Mouse (Mus musculus) C2C12 (cell line): ENCODE measurements around the gene Fhit. TPM values are rescaled to one million over a fixed set of nuclear protein-coding genes. Genes with fewer than 3 reads are reported as not detected.

Source experiments
- H3K27me3 ChIP-seq: one replicate; pipeline ENCODE4 v1.6.1; 2011; ENCODE audit not compliant: control insufficient read depth, insufficient read depth, insufficient read length
- H3K36me3 ChIP-seq: one replicate; pipeline ENCODE4 v1.6.1; 2011; ENCODE audit not compliant: control insufficient read depth, insufficient read depth
- H3K4me3 ChIP-seq: one replicate; pipeline ENCODE4 v1.5.1; 2011; ENCODE audit warnings: mild to moderate bottlenecking, control low read depth; ENCODE audit not compliant: poor library complexity, insufficient read depth, severe bottlenecking
- H3K79me2 ChIP-seq: one replicate; pipeline ENCODE4 v1.6.1; 2011; ENCODE audit not compliant: control insufficient read depth, insufficient read depth
- H3K79me3 ChIP-seq: one replicate; pipeline ENCODE4 v1.6.1; 2011; ENCODE audit warnings: low read depth, control low read depth
- H3ac ChIP-seq: one replicate; pipeline ENCODE3; 2011; ENCODE audit warnings: low read depth; ENCODE audit not compliant: control insufficient read depth, insufficient read length
- CEBPB ChIP-seq: IDR thresholded peaks from one replicate; pipeline ENCODE4 v1.6.1; 2011; ENCODE audit warnings: low read depth, mild to moderate bottlenecking, control low read depth, moderate library complexity
- CTCF ChIP-seq: IDR thresholded peaks from one replicate; pipeline ENCODE4 v1.5.1; 2011; ENCODE audit not compliant: control insufficient read depth, insufficient read depth, insufficient read length
- FOSL1 ChIP-seq: IDR thresholded peaks from one replicate; pipeline ENCODE4 v1.8.0; 2011; ENCODE audit warnings: mild to moderate bottlenecking, low read length; ENCODE audit not compliant: poor library complexity, insufficient read depth, severe bottlenecking
- MAX ChIP-seq: IDR thresholded peaks from one replicate; pipeline ENCODE4 v1.6.1; 2011; ENCODE audit warnings: mild to moderate bottlenecking, control low read depth
- MYOD1 ChIP-seq: IDR thresholded peaks from one replicate; pipeline ENCODE4 v1.6.1; 2011; ENCODE audit warnings: low read depth; ENCODE audit not compliant: control insufficient read depth, insufficient read length
- MYOG ChIP-seq: IDR thresholded peaks from one replicate; pipeline ENCODE4 v1.6.1; 2011; ENCODE audit not compliant: control insufficient read depth, insufficient read length; ENCODE audit errors: extremely low read depth
- USF1 ChIP-seq: IDR thresholded peaks from one replicate; pipeline ENCODE4 v1.6.1; 2011; ENCODE audit warnings: low read depth, mild to moderate bottlenecking, control low read depth, moderate library complexity
- polyA plus RNA-seq: library from polyadenylated mRNA; unstranded; fragments of >200 nt; fragmentation: generic; extraction: Trizol; gene quantifications from one replicate; pipeline ENCODE4 v1.2.1, GENCODE M21; 2012; ENCODE audit warnings: missing spikeins

Fhit gene
- polyA plus RNA-seq, 1 experiment: not detected

DNA sequence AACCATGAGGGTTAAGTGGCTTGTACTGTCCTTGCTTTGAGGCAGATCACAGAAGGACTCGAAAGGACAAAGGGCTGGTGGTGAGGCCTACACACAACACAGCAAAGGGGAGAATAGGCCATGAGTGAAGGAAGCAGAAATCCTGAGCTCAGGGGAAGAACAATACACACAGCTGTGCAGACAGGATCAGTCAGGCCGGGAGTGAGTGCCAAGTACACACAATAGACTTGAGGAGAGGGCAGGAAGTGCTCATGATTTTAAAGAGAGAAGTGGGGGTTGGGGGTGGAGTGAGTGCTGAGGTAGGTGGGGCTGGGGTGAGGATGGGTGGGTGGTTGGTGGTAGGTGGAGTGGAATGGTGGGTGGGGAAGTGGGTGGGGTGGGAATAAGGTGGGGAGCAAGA, 635.0 kb downstream of the Fhit start:
- Histone ChIP-seq H3K4me3 (no peak overlapping the region), H3ac (no peak overlapping the region), H3K79me2 (no peaks in the 10 kb centered on the region), H3K27me3 (no peaks in the 10 kb centered on the region), H3K79me3 (no peaks in the 10 kb centered on the region), H3K36me3 (no peaks in the 10 kb centered on the region)
- TF ChIP-seq MYOD1: no peak
- no peak for TF ChIP-seq MAX
- TF ChIP-seq FOSL1: no peak
- no peak for TF ChIP-seq CEBPB
- TF ChIP-seq CTCF: no peak

DNA sequence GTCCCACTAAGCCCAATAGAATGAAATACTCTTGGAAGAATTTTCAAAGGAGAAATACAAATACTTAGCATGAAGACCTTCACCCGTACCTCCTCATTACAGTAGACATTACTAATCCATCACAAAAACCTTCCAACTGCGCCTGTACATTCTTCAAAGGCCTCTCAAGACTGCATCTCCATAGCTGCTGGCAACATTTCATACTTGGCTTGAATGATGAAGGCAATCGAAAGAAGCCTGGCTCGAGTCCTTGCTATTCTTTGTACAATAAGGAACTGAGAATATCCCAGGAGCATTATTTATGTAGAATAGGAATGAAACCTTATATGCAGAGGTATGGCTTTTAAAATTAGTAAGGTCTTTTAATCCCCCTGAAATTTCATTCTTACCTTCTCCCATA, 636.0 kb downstream of the Fhit start:
- no peak for TF ChIP-seq CEBPB
- TF ChIP-seq MAX: no peak
- TF ChIP-seq MYOG: no peak
- no peak for TF ChIP-seq FOSL1
- TF ChIP-seq USF1: no peak
- TF ChIP-seq MYOD1: no peak
- TF ChIP-seq CTCF: no peak
- Histone ChIP-seq H3K27me3 (no peaks in the 10 kb centered on the region), H3K79me3 (no peaks in the 10 kb centered on the region), H3ac (no peak overlapping the region), H3K79me2 (no peaks in the 10 kb centered on the region), H3K4me3 (no peak overlapping the region), H3K36me3 (no peaks in the 10 kb centered on the region)

DNA sequence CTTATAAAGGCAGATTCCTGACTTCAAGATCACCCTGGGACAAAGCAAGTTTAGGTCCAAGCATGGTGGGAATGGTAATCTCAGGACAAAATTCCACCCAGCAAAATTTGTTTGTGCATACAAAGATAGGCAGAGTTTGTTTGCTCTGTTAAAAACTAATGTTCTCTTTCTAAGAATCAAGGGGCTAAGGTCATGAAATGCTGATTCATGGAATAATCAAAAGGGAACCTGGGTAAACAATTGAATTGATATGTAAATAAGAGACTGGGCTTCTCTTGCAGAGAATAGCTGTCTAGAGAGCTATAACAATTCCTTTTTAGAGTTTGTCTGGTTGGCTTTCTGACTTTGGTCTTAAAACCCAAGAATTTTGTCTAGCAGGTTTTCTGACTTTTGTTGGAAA, 647.8 kb downstream of the Fhit start:
- H3K79me3 ChIP-seq: no peaks in the 10 kb centered on the region
- H3K27me3 ChIP-seq: no peaks in the 10 kb centered on the region
- H3ac ChIP-seq: no peak overlapping the region
- H3K36me3 ChIP-seq: no peaks in the 10 kb centered on the region
- no peaks in the 10 kb centered on the region for H3K79me2 ChIP-seq
- H3K4me3 ChIP-seq: no peak overlapping the region
- TF ChIP-seq MAX (no peak), MYOG (no peak), FOSL1 (no peak), CEBPB (no peak), USF1 (no peak), CTCF (no peak), MYOD1 (no peak)

DNA sequence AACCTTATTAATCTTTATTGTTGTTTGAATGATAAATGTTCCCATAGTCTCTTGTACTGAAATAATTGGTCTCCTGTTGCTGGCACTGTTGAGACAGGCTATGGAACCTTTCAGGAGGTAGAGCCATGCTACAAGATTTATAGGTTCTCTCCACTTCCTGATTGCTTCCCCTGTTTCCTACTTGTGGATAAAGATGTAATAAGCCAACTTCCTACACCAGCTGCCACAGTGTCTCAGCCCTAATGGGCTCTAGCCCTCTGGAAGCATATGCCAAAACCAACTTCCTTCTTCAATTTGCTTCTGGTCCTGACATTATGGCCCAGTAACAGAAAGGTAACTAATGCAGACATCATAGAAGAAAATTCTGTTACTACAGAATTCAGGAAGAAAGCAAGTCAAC, 652.6 kb downstream of the Fhit start:
- Histone ChIP-seq H3K4me3 (no peak overlapping the region), H3K36me3 (no peaks in the 10 kb centered on the region), H3K79me2 (no peaks in the 10 kb centered on the region), H3K27me3 (no peaks in the 10 kb centered on the region), H3ac (no peak overlapping the region), H3K79me3 (no peaks in the 10 kb centered on the region)
- TF ChIP-seq MYOG (no peak), CEBPB (no peak), MAX (no peak), MYOD1 (no peak), FOSL1 (no peak), USF1 (no peak), CTCF (no peak)

DNA sequence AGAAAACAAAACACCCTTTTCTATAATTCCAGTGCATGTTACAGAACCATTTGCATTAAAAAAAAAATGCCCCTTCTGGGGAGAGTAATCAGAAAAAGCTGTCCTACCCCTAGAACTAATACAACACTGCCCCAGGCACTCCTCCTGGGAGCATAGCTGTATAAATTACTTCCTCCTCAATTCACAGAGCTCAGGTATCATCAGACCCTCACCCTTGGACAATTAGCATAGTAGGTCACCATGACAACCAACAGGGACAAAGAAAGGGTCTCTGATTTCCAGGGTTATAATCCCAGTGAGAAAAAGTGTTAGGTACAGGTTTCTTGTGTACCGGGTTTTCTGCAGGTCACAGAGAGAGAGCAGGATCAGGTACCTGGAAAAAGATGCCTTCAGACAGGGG, 654.3 kb downstream of the Fhit start:
- no peak for TF ChIP-seq MYOD1
- no peak for TF ChIP-seq FOSL1
- TF ChIP-seq USF1: no peak
- no peak for TF ChIP-seq MYOG
- no peak for TF ChIP-seq CTCF
- TF ChIP-seq CEBPB: no peak
- TF ChIP-seq MAX: no peak
- Histone ChIP-seq H3ac (no peak overlapping the region), H3K79me3 (no peaks in the 10 kb centered on the region)

DNA sequence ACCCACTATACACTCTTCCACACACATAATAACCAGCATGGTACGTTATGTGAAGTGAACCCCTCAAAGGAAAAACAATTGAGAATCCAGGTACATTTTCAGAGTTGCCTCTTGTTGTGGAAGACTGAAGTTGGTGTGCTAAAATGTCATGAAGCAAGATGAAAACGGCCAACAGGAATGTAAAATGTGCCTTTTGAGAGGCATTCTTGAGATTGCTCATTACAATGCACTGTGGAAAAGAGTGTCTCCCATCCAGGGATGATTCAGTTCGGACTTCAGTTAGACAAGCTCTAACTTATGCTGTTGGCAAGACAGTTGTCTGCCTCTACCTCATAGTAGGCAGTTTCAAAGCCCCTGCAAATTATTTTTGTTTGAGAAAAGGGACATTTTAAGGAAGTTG, 676.0 kb downstream of the Fhit start:
- Histone ChIP-seq H3K36me3 (no peaks in the 10 kb centered on the region), H3K4me3 (no peak overlapping the region), H3ac (no peak overlapping the region), H3K79me2 (no peaks in the 10 kb centered on the region), H3K79me3 (no peaks in the 10 kb centered on the region), H3K27me3 (no peaks in the 10 kb centered on the region)
- TF ChIP-seq MYOG (no peak), MYOD1 (no peak)

More for the DNA sequence above, 654.3 kb downstream of the Fhit start:
- H3K79me2 ChIP-seq: no peaks in the 10 kb centered on the region
- no peaks in the 10 kb centered on the region for H3K36me3 ChIP-seq
- no peaks in the 10 kb centered on the region for H3K27me3 ChIP-seq
- H3K4me3 ChIP-seq: no peak overlapping the region
